Mouse (Mus musculus): Measurements from ENCODE around the gene Smad5. TPM values are rescaled to one million over a fixed set of nuclear protein-coding genes. Genes with fewer than 3 reads are reported as not detected.

Smad5 gene
- total RNA-seq (2021), result 10 to 100 TPM; 29.5 to 34.6 TPM

DNA sequence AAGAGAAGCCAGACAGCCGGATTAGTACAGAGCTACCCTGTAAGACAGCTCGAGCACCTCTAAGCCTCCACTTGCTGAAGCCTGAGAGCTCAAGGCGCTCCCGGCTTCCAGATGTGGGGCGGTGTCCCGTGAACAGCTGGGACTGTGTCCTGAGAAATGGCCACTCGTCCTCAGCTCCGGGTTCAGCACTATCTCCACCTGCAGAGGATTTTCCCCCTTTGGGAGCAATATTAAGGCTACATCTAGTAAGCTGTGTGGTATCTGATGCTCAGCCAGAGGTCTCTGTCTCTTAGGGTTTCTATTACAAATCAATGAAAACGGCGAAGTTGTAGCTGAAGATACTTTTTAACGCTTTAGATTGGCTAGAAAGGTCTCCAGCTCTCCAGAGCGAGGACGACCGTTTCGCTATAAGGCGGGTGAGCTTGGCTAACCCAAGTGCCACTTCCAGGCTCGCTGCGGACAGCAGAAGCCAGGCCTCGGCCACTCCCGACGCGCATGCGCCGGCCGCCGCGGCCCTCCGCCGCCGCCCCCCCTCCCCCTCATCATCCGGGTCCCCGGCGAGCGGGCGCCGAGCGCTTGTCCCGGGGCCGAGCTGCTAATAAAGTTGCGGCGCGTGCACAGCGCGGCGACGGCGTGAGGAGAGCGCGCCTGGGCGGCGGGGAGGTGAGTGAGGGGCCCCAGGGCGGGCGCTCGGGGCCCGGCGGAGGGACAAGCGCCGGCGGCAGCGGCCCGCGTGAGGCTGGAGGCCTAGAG lies at the start of gene Smad5:
Gene Smad5 (plus strand): TSS at position 542 of the 753 bp plus-strand sequence.
- intact Hi-C loops (cut with DNase I), result loop anchor here (5.0 kb wide), 1 partner anchor 40 kb away; no protein-coding TSS in a partner anchor
- peak; percentile 77 for DNase-seq (ENCODE audit: low spot score)

DNA sequence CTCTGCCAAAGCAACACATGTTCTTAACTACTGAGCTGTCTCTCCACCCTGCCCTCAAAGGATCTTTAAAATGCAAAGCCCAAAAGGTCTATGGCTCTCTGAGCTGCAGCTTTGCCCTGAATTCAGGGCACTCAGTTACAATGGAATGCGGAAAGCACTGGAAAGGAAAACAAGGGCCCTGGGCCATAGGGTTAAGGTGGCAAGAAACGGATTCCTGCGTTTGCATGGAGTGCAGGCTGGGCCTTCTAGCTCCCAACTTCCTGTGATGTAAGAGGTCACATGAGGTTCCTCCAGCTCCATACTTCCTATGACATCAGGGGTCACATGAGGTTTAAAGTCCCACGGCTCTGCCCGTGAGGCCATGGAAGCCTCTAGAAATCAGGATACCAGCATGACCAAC lies 48.6 kb upstream of the Smad5 start:
- intact Hi-C loops (cut with DNase I), result loop anchor here (10.0 kb wide), 1 partner anchor 611 kb away; no protein-coding TSS in a partner anchor
- no peak for DNase-seq (ENCODE audit: low spot score)

DNA sequence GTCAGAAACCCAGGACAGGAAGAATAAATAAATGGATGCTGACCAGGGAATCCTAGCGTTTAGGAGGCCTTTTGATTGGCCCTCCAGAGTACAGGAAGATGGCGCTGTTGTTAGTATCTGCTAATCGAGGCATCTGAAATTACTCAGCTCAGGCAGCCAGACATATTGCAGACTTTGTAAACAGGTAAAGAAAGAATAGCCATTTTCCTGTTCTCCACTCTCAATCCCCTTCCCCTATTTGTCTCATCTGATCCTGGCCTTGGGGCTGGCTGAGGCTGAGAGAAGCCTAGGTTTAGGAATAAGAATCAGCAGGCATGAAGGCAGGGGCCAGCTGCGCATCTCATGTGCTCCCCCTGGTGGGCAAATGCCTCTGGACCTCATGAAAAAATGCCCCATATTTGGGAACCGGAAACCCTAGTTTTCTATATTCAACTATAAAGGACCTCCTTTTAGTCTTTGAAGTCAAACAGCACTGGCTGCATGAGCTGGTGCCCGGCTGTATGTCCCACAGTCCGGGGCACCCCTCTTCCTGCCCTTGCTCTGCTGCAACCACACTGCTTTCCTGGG lies 44.8 kb upstream of the Smad5 start:
- intact Hi-C loops (cut with DNase I), result loop anchor here (2.0 to 10.0 kb wide), 6 partner anchors 46 to 607 kb away; no protein-coding TSS in a partner anchor
- peak; percentile 42 for DNase-seq (ENCODE audit: low spot score)

DNA sequence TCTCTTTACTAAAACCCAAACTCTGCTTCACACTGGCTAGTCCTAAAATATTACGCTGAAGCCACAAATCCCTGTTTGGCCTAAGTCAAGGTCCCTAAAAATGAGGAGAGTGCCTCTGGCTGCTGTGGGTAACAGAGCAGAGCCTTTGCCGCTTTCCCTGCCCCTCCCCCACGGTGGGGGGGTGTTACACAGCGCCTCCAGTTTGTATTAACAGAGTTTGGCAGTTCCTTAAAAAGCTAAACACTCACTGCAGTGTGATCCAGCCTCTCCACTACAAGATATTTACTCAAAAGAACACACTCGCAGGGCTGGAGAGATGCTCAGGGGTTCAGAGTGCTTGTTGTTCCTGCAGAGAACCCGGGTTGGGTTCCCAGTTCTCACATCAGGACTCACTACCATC lies 43.9 kb upstream of the Smad5 start:
- no peak for DNase-seq (ENCODE audit: low spot score)
- intact Hi-C loops (cut with DNase I), result loop anchor here (2.0 to 10.0 kb wide), 6 partner anchors 47 to 606 kb away; no protein-coding TSS in a partner anchor

DNA sequence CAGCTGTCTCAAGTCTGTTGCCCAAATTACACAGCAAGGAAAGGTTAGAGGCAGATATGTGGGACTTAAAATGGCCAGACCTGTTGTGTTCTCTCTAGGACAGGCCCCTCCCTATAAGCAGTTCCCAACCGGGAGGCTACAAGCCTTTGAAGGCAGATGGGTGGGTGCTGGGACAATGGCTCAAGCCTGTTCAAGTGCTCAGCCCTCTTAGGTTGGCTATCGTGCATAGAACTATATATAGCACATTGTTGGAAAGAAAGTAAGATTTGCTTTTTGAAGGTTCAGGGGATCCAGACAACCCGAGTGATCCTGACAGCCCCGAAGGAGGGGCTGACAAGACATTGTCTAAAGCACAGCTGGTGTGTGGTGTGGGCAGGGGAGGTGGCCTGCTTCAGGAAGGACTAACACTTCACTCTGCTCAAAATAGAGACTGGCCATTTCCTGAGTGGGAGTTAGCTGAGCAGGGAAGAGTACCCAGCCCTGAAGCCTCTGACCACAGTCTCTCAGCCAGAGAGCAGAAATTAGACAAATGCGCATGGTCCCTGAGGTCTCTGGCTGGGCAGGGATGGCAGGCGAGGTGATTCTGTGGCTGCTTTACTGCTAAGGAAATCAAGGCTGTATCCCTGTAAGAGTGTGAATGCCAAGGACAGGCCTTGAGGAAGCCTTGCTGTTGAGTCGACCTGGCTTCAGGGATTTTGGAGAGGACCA lies 40.7 kb upstream of the Smad5 start:
- DNase-seq (ENCODE audit: low spot score), result no peak
- intact Hi-C loops (cut with DNase I), result loop anchor here (5.0 kb wide), 2 partner anchors 40 to 95 kb away; partner anchors contain the start of gene Smad5

DNA sequence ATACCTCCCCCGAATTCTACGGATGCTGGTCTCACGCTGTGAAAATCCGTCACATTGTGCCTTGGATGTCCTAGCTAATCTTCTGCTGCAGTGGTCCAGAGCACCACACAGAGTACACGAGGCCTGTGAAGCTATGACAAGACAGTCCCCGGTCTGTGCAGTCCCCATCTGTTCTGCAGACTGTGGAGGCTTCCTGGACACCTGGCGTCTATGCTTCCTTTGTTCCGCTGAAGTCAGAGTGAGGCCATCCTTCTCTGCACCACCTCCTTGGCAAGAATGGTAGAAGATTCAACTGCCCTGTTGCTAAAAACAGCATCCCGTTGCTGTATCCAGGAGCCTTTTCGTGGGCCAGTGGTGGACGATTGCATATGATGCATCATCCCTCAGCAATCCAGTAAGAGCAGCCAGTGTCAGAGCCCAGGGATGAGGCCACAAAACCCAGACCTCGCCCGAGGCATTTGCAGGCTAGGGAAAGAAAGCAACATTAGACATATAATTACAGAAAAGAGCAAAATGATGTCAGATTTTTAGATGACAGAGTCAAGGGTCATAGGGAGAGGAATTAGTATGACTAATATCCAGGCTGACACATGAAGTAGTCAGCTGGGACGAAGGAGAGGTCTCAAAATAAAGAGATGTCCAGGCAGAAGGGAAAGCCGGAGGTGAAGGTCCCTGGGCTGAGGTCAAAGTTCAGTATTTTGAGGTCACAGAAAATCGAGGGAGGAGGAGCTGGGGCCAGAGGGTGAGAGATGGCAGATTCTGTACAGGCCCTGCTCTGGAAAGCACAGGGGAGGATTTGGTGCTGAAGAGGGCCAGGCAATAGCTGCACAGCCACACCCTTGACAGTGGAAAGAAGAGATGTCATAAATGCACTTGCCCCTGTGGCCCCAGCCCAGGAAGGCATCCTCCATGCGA lies 38.3 kb upstream of the Smad5 start:
- intact Hi-C loops (cut with DNase I), result loop anchor here (5.0 kb wide), 2 partner anchors 38 to 93 kb away; partner anchors contain the start of gene Smad5
- DNase-seq (ENCODE audit: low spot score), result no peak

DNA sequence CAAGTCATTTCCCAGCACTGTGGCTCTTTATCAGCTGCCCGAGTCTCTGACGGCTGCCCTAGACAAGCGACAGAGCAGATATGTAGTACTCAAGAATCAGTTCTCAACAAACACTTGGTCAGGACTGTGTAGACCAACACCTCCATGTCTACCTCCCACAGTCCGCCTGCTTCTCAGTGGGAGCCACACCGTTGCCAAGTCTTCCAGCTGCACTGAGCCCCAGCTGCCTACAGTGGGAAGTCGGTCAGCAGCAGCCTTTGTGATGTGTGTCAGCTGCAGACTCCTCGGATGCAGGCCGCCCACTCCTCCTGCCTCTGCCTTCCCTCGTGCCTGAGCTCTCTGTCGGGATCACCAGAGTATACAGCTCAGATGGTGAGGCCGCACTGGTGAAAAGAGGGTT lies 31.6 kb upstream of the Smad5 start:
- intact Hi-C loops (cut with DNase I), result no loop called here
- DNase-seq (ENCODE audit: low spot score), result no peak

DNA sequence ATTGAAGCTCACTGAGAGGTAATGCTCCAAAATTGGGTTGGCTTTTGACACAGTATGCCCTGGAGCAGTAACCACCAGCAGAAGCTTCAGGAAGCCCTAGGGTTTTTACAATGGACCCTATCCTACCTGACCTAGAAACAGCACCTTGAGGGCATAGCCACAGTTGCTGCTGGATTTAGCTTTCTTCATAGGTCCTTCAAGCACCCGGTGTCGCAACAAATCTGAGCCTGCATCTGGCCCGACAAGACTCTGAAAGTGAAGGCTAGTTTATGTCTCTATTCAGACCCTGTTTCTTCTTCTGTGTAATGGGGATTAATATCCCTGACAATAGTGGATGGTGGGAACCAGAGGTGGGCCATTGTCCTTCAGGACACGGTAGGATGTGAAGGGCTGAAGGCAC lies 25.1 kb upstream of the Smad5 start:
- intact Hi-C loops (cut with DNase I), result no loop called here
- DNase-seq (ENCODE audit: low spot score), result no peak

DNA sequence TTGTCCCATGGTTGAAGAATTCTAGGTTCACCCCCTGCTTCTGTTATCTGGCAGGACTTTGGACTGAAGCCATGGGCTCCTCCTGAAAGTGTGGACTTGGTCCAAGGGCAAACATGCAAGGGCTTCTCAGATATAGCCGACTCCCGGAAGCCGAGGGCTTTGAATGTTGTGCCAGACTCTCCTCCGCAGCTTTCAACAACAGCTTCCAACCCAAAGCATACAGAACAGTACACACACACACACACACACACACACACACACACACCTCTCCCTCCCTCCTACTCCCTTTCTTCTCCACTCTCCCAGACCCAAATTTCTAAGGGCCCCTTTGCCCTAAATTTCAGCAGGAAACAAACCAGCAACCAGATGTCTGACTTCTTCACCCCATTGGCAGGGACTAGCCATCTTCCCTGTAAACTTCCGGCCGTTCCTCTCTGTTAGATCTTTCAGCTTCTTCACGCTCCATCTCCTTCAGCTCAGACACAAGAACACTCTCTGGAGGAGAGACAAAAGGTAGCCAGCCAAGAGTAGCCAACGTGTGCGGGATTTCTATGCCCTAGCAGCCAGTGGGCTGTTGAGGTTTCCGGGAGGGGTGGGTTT lies 24.5 kb upstream of the Smad5 start:
- DNase-seq (ENCODE audit: low spot score), result no peak
- intact Hi-C loops (cut with DNase I), result no loop called here

DNA sequence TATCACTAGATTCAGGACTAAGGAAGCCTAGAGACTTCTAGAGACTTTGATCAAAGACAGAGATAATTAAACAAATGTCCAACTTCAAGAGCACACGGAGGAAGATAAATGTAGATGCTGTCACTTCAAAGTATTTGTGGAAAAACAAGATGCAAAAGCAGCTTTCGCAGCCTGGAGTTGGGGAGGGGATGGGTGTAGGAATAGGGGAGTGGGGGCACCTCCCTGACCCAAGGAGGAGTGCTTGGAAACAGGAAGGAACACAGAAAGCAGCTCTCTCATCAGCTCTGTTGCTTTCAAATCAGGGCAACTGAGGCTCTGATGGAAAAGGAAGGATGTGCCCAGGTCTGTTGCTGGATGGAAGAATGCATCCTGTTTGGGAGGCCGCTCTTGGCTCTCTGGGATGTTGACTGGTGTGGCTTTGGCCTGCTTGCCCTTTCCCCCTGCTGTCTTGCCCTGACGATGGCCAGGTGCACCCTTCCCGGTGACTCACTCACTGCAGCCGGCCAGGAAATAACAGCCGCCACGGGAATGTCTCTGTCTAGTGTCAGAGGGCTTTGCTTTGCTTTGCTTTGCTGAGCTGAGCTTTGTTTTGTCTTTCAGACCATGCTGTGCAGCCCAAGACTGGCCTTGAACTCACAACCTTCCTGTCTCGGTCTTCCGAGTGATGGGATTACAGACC lies 23.8 kb upstream of the Smad5 start:
- no peak for DNase-seq (ENCODE audit: low spot score)
- intact Hi-C loops (cut with DNase I), result no loop called here

DNA sequence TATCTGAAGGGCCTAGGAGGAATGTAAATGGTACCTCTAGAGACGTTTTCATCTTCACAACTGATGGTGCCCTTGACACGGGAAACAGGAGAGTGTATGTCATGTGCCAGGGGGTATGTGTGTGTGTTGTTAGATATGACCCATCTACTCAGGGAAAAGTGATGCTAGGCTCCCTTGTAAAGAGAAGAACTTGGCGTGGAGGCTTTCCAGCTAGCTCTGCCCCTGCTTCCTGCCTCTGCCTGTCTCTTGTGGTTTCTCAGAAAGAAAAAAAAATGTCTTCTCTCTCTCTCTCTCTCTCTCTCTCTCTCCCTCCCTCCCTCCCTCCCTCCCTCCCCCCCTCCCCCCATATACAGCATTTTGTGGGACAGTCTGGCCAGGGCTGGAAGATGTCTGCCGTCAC lies 20.9 kb upstream of the Smad5 start:
- intact Hi-C loops (cut with DNase I), result no loop called here
- no peak for DNase-seq (ENCODE audit: low spot score)

DNA sequence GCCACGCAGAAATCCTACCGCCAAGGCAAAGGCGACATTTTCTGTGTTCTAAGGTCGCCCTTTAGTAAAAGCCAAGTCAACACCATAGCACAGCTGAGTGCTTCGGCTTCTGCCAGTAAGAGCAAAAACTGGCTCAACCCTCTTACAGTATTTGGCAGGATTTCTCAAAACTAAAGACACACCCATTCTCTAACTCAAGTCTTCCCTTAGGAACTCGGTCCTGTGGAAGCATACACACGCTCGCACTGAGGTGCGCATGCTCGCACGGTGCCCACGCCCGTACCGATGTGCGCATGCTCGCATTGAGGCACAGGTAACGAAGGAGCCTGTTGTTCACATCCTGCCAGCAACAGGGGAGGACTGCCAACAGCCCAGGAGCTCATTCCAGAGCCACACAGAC lies 20.5 kb upstream of the Smad5 start:
- intact Hi-C loops (cut with DNase I), result no loop called here
- peak; percentile 43 for DNase-seq (ENCODE audit: low spot score)

DNA sequence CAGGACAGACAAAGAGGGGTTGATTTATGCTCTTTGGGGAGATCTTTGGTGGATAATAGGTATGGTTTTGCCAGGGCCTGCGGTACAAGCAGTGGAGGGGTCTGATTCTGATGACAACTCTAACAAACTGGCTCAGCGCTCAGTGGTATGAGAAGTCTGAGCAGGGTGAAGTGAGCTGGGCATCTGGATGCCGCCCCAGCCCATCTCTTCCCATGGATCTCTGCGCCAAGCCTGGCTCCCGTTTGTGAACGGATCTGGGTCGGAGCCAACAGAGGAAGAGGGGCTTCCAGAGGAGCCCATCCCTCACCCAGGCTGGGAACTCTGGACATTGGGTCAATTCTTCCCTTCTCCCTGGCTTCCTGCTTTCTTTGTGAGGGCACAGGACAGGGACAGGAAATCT lies 19.5 kb upstream of the Smad5 start:
- intact Hi-C loops (cut with DNase I), result no loop called here
- no peak for DNase-seq (ENCODE audit: low spot score)

DNA sequence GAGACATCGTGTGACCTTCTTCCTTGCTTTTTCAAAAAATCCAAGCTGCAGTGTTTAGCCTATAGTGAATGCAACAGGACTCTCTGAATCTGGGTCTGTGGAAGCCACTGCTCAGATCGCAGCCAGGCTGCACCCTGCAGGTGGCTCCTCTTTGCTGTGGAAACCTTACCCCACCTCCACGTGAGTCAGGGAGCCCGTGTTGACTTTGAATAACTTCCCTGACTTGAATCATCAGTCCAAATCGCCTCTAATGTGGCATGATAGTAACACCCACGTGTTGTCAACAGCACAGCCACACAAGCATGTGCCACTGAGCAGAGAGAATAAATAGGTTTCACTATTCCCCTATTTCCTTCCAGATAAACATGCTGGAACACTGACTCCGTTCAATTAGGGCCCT lies 10.8 kb upstream of the Smad5 start:
- intact Hi-C loops (cut with DNase I), result no loop called here

DNA sequence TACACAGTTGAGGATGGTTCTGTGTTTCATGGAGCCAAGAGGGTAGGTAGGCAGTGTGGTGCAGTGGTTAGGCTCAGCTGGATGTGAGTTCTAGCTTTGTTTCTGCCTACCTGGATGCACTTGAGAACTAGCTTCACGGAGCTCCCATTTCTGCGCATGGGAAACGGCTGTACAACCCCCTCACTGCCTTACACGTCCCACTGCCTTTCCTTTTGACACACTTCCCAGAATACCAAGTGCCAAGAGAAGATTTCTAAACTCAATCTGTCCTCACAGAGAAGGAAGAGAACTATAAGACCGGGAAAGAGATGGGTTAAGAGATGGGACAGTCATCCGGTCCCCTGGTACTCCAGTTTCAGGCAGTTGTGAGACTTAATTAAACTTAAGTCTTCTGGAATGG lies 10.2 kb upstream of the Smad5 start:
- DNase-seq (ENCODE audit: low spot score), result no peak
- intact Hi-C loops (cut with DNase I), result no loop called here

More for the DNA sequence above, 10.8 kb upstream of the Smad5 start:
- DNase-seq (ENCODE audit: low spot score), result no peak

DNA sequence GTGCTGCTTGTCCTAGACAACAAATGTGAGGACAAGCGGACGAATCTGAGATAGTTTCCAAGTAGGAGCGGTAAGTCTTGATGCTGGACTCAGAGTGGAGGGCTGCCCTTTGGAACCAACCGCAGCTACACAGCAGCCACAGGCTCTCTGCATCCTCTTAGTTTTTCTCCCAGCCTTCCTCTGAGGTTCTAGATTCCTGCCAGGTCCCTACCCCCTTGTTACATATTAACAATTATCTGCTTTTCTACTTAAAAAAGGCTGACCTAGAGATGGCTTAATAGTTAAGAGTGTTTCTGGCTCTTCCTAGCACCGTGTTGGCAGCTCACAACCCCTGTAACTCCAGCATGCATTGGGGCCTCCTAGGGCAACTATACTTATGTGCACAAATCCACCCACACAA lies 7.1 kb upstream of the Smad5 start:
- no peak for DNase-seq (ENCODE audit: low spot score)
- intact Hi-C loops (cut with DNase I), result no loop called here

DNA sequence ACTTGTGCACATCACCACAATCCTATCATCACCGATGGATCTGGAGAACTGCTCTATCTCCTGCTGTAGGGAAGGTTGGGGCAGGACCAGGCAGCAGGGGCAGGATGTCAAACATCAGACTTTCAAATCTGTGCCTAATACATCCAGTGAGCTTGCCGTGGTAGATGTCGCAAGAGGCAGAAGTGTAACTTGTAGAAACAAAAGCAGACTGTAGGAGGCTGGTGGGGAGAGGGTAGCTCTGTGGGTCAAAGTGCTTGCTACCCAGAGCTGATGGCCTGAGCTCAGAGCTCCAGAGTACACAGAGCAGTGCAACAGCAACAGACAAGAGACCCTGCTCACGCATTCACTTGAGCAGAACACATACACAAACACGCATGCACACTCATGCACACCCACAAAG lies 6.1 kb upstream of the Smad5 start:
- no peak for DNase-seq (ENCODE audit: low spot score)
- intact Hi-C loops (cut with DNase I), result no loop called here

DNA sequence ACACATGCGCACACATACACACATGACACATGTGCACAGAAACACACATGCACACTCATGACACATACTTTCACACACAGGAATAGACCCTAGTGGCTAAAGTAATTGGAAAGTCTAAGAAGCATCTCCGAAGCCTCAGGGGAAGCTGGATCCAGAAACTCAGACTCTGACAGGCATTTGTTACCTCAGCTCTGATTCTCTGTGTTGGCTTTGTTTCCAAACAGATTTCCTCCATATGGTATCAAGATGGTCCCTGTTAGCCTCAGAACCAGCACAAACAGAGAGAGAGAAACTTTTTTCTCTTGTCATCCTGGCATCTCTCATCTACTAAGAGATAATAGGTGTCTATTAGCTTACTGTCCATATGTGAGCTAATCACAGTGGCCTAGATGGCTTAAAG lies 5.6 kb upstream of the Smad5 start:
- no peak for DNase-seq (ENCODE audit: low spot score)
- intact Hi-C loops (cut with DNase I), result no loop called here

DNA sequence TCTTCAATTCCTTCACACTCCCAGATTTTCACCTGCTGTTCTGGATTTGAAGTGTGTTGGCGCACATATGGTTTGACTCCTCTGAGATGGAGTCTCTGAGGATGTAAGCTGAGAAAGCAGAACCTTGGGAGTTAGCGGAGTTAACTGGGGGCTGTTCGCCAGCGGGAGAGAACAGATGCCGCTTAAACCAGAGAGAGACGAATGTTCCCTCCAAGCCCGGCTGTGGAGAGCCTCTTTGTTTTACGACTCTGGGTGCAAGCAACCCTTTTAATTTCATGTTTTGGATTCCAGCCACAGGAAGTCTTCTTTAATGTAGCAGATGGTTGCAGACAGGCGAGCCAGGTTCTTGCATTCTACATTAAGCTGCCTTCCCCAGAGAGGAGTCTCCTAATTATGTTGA lies 4.4 kb upstream of the Smad5 start:
- intact Hi-C loops (cut with DNase I), result no loop called here
- DNase-seq (ENCODE audit: low spot score), result no peak

Measured in heart, postnatal 25 days (tissue).